ENCODE assay signal across 32 mouse cellular contexts in the genomic region with DNA sequence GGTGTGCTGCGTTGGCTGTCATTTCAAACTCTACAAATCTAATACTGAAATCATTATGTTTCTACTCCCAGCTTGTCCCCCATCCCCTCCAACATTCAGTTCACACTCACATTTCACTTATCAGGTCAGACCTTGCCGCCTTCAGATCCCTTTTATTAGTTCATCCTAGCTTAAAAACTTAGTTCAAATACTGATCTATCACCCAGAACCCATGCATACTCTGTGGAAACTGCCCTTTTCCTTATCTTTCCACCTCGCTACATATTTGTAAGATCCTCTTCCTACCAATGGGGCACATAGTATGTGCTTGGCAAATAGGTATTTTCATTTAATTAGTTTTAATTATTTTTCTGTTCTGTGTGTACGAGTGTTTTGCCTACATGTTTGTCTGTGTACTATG. TPM values are rescaled to one million over a fixed set of nuclear protein-coding genes. Genes with fewer than 3 reads are reported as not detected.
"Had no signal": no experiment of that assay in that cellular context is flagged by ENCODE, and none has a peak within 500 bp of the region (broad histone marks: within the 10 kb centered on the region; RNA-seq: fewer than 3 reads in every experiment).

No protein-coding gene starts in this region.

- H3K27ac ChIP-seq: limb, embryonic 10.5 days; limb, embryonic 12.5 days; limb, embryonic 13.5 days; limb, embryonic 15.5 days; liver, embryonic 12.5 days; liver, embryonic 13.5 days; liver, embryonic 14.5 days; liver, embryonic 15.5 days; lung, embryonic 15.5 days; macrophage; midbrain, embryonic 10.5 days; midbrain, embryonic 12.5 days; midbrain, embryonic 13.5 days; midbrain, embryonic 15.5 days; neural tube, embryonic 12.5 days had no signal

- H3K27me3 ChIP-seq: limb, embryonic 12.5 days; limb, embryonic 13.5 days; limb, embryonic 15.5 days; liver, embryonic 12.5 days; liver, embryonic 13.5 days; liver, embryonic 15.5 days; lung, embryonic 15.5 days; megakaryocyte, embryonic 14.5 days; midbrain, embryonic 12.5 days; midbrain, embryonic 13.5 days; midbrain, embryonic 15.5 days; neural tube, embryonic 12.5 days had no signal

- H3K9ac ChIP-seq: limb, embryonic 12.5 days; limb, embryonic 13.5 days; limb, embryonic 15.5 days; liver, embryonic 12.5 days; liver, embryonic 13.5 days; liver, embryonic 14.5 days; liver, embryonic 15.5 days; liver, postnatal 0 days; lung, embryonic 14.5 days; lung, embryonic 15.5 days; midbrain, embryonic 12.5 days; midbrain, embryonic 13.5 days; midbrain, embryonic 15.5 days; neural tube, embryonic 12.5 days had no signal

- H3K36me3 ChIP-seq: limb, embryonic 10.5 days; limb, embryonic 12.5 days; limb, embryonic 13.5 days; limb, embryonic 15.5 days; liver, embryonic 12.5 days; liver, embryonic 13.5 days; liver, embryonic 15.5 days; lung, embryonic 15.5 days; midbrain, embryonic 10.5 days; midbrain, embryonic 12.5 days; midbrain, embryonic 15.5 days; neural tube, embryonic 12.5 days had no signal

- H3K4me3 ChIP-seq: limb, embryonic 10.5 days; limb, embryonic 12.5 days; limb, embryonic 13.5 days; limb, embryonic 15.5 days; liver, embryonic 12.5 days; liver, embryonic 13.5 days; liver, embryonic 15.5 days; lung, embryonic 15.5 days; megakaryocyte, embryonic 14.5 days; midbrain, embryonic 10.5 days; midbrain, embryonic 12.5 days; midbrain, embryonic 13.5 days; midbrain, embryonic 15.5 days; myocyte; neural tube, embryonic 12.5 days had no signal

- H3K4me1 ChIP-seq: limb, embryonic 12.5 days; limb, embryonic 13.5 days; limb, embryonic 15.5 days; liver, embryonic 12.5 days; liver, embryonic 13.5 days; liver, embryonic 15.5 days; lung, embryonic 15.5 days; midbrain, embryonic 10.5 days; midbrain, embryonic 12.5 days; midbrain, embryonic 13.5 days; midbrain, embryonic 15.5 days; neural tube, embryonic 12.5 days had no signal

- DNase-seq: left cerebral cortex, postnatal 4 days; liver; liver, embryonic 13.5 days; liver, postnatal 0 days; lung, adult 18-20 months; lung, adult 2 months; lung, embryonic 14.5 days; lung, postnatal 10 days; lung, postnatal 14 days; lung, postnatal 36 days; lung, postnatal 4 days; midbrain, embryonic 14.5 days had no signal

- H3K9me3 ChIP-seq: limb, embryonic 10.5 days; limb, embryonic 12.5 days; limb, embryonic 13.5 days; limb, embryonic 15.5 days; liver, embryonic 12.5 days; liver, embryonic 13.5 days; liver, embryonic 15.5 days; lung, embryonic 15.5 days; megakaryocyte, embryonic 14.5 days; midbrain, embryonic 10.5 days; midbrain, embryonic 12.5 days; midbrain, embryonic 13.5 days; midbrain, embryonic 15.5 days; neural tube, embryonic 12.5 days had no signal

RNA-seq across cellular contexts. Expression of gene P4ha3, which starts 41.1 kb away (rescaled TPM):
- total RNA-seq: liver, adult 2 months; megakaryocyte, adult 5-6 weeks; megakaryocyte-erythroid progenitor cell, adult 5-6 weeks; monocyte, adult 5-6 weeks had no signal
